Mouse (Mus musculus) liver, embryonic 11.5 days (tissue): ENCODE measurements at regions not wholly inside any gene's neighbourhood (a gene's known extent, or its start where the extent isn't known, plus 50 kb on each side); places are given as distances from the start of the nearest gene placed in this dataset.

Experiments used
- ATAC-seq: fragments of 200-750 bp; cut with Nextera tagmentation; replicated peaks from 2 replicates; pipeline ENCODE4 v1.8.0; 2017; ENCODE audit warnings: moderate number of reproducible peaks, mild to moderate bottlenecking, moderate TSS enrichment, moderate library complexity; ENCODE audit not compliant: low FRiP score
- DNase-seq: peaks from one replicate; pipeline ENCODE4 v3.0.0-alpha.2; 2017; ENCODE audit warnings: low spot score
- H3K27ac ChIP-seq: fragments of 300-500 bp; sonication (generic); 2 replicates; pipeline ENCODE4 v1.5.1; 2014; ENCODE audit warnings: mild to moderate bottlenecking, low read depth, low read length, control low read depth
- H3K27me3 ChIP-seq: fragments of 300-500 bp; sonication (generic); replicated peaks from 2 replicates; pipeline ENCODE4 v1.6.1; 2014; ENCODE audit warnings: low read length, mixed read lengths; ENCODE audit not compliant: control insufficient read depth, insufficient read depth
- H3K36me3 ChIP-seq: fragments of 300-500 bp; sonication (generic); 2 replicates; pipeline ENCODE4 v1.6.1; 2014; ENCODE audit warnings: mild to moderate bottlenecking, low read length, moderate library complexity, mixed read lengths; ENCODE audit not compliant: control insufficient read depth, insufficient read depth
- H3K4me1 ChIP-seq: fragments of 300-500 bp; sonication (generic); replicated peaks from 2 replicates; pipeline ENCODE4 v1.6.1; 2014; ENCODE audit warnings: low read length, mixed read lengths; ENCODE audit not compliant: control insufficient read depth, insufficient read depth
- H3K4me2 ChIP-seq: fragments of 300-500 bp; sonication (generic); 2 replicates; pipeline ENCODE4 v1.6.1; 2014; ENCODE audit warnings: mild to moderate bottlenecking, control low read depth, moderate library complexity
- H3K4me3 ChIP-seq: fragments of 300-500 bp; sonication (generic); 2 replicates; pipeline ENCODE4 v1.5.1; 2014; ENCODE audit warnings: low read depth, low read length, control low read depth
- H3K9ac ChIP-seq: fragments of 300-500 bp; sonication (generic); 2 replicates; pipeline ENCODE4 v1.6.1; 2014; ENCODE audit warnings: low read depth, low read length, control low read depth
- H3K9me3 ChIP-seq: fragments of 300-500 bp; sonication (generic); 2 replicates; pipeline ENCODE4 v1.6.1; 2016; ENCODE audit warnings: low read length, inconsistent platforms, mixed read lengths; ENCODE audit not compliant: control insufficient read depth
- WGBS: fragments of 180-500 bp; shearing (Covaris S2); extraction: QIAGEN DNeasy Blood & Tissue Kit; methylation state at CpG from one replicate; pipeline ENCODE4 v1.1.7; 2014; 5-methylcytosine and 5-hydroxymethylcytosine counted together

GRCm38 (mm10) chr7:136792131-136792530 lies 102.3 kb upstream of the Mgmt start:
- Histone ChIP-seq H3K36me3 (no peaks in the 10 kb centered on the region), H3K27me3 (no peaks in the 10 kb centered on the region), H3K9ac (no peak overlapping the region), H3K27ac (no peak overlapping the region), H3K4me3 (no peak overlapping the region), H3K4me2 (no peak overlapping the region), H3K9me3 (no peaks in the 10 kb centered on the region), H3K4me1 (no peaks in the 10 kb centered on the region)
- 72% methylated on average over 5 of the region's 5 CpGs for WGBS
- DNase-seq: no peak
- no peak for ATAC-seq

GRCm38 (mm10) chr7:136796415-136796814 lies 98.0 kb upstream of the Mgmt start:
- H3K9me3 ChIP-seq: no peaks in the 10 kb centered on the region
- no peak overlapping the region for H3K27ac ChIP-seq
- no peak for ATAC-seq
- no peak for DNase-seq
- H3K9ac ChIP-seq: no peak overlapping the region
- no peak overlapping the region for H3K4me3 ChIP-seq
- 0 out of 2 replicates have a peak, but pooled peaks cover 2% of the 10 kb centered on the region for H3K4me1 ChIP-seq
- H3K36me3 ChIP-seq: no peaks in the 10 kb centered on the region
- H3K27me3 ChIP-seq: no peaks in the 10 kb centered on the region
- no peak overlapping the region for H3K4me2 ChIP-seq

GRCm38 (mm10) chr7:136797780-136798435 lies 96.5 kb upstream of the Mgmt start:
- no peak for DNase-seq
- no peaks in the 10 kb centered on the region for H3K36me3 ChIP-seq
- ATAC-seq: no peak

GRCm38 (mm10) chr7:136798605-136799004 lies 95.8 kb upstream of the Mgmt start:
- Histone ChIP-seq H3K27ac (no peak overlapping the region), H3K4me1 (0 out of 2 replicates have a peak, but pooled peaks cover 2% of the 10 kb centered on the region), H3K27me3 (no peaks in the 10 kb centered on the region), H3K4me2 (no peak overlapping the region), H3K36me3 (no peaks in the 10 kb centered on the region), H3K4me3 (no peak overlapping the region), H3K9me3 (no peaks in the 10 kb centered on the region), H3K9ac (no peak overlapping the region)
- DNase-seq (no peak), ATAC-seq (no peak)
- WGBS: 67% methylated on average over 3 of the region's 3 CpGs

More at GRCm38 (mm10) chr7:136797780-136798435, 96.5 kb upstream of the Mgmt start:
- Histone ChIP-seq H3K27me3 (no peaks in the 10 kb centered on the region), H3K9me3 (no peaks in the 10 kb centered on the region), H3K4me1 (0 out of 2 replicates have a peak, but pooled peaks cover 2% of the 10 kb centered on the region), H3K27ac (no peak overlapping the region), H3K4me3 (no peak overlapping the region), H3K4me2 (no peak overlapping the region), H3K9ac (no peak overlapping the region)
- WGBS: 57% methylated on average over 11 of the region's 11 CpGs

GRCm38 (mm10) chr7:136807101-136807500 lies 87.3 kb upstream of the Mgmt start:
- ATAC-seq: no peak
- Histone ChIP-seq H3K36me3 (no peaks in the 10 kb centered on the region), H3K4me1 (no peaks in the 10 kb centered on the region), H3K9ac (no peak overlapping the region), H3K27ac (no peak overlapping the region), H3K4me2 (no peak overlapping the region), H3K4me3 (no peak overlapping the region), H3K27me3 (no peaks in the 10 kb centered on the region), H3K9me3 (no peaks in the 10 kb centered on the region)
- DNase-seq: no peak
- WGBS: 85% methylated on average over 6 of the region's 6 CpGs

GRCm38 (mm10) chr7:136807968-136808367 lies 86.4 kb upstream of the Mgmt start:
- no peaks in the 10 kb centered on the region for H3K36me3 ChIP-seq
- no peaks in the 10 kb centered on the region for H3K4me1 ChIP-seq
- DNase-seq: no peak
- no peaks in the 10 kb centered on the region for H3K9me3 ChIP-seq
- ATAC-seq: no peak
- no peak overlapping the region for H3K4me3 ChIP-seq
- no peak overlapping the region for H3K9ac ChIP-seq
- H3K27ac ChIP-seq: no peak overlapping the region
- no peaks in the 10 kb centered on the region for H3K27me3 ChIP-seq
- no peak overlapping the region for H3K4me2 ChIP-seq

- no peaks in the 10 kb centered on the region for H3K36me3 ChIP-seq
- no peaks in the 10 kb centered on the region for H3K27me3 ChIP-seq
- H3K4me3 ChIP-seq: no peak overlapping the region
- ATAC-seq (no peak), DNase-seq (no peak)
- H3K9me3 ChIP-seq: no peaks in the 10 kb centered on the region
- 82% methylated on average over 8 of the region's 8 CpGs for WGBS
- no peak overlapping the region for H3K9ac ChIP-seq
- no peaks in the 10 kb centered on the region for H3K4me1 ChIP-seq
- H3K27ac ChIP-seq: no peak overlapping the region
- H3K4me2 ChIP-seq: no peak overlapping the region
Observed at GRCm38 (mm10) chr7:136809576-136809975, 84.8 kb upstream of the Mgmt start.

- WGBS: 69% methylated on average over 9 of the region's 9 CpGs
- H3K4me3 ChIP-seq: no peak overlapping the region
- H3K27ac ChIP-seq: no peak overlapping the region
- H3K9ac ChIP-seq: no peak overlapping the region
- DNase-seq (no peak), ATAC-seq (no peak)
- H3K27me3 ChIP-seq: no peaks in the 10 kb centered on the region
- H3K36me3 ChIP-seq: no peaks in the 10 kb centered on the region
- no peaks in the 10 kb centered on the region for H3K9me3 ChIP-seq
- no peak overlapping the region for H3K4me2 ChIP-seq
- no peaks in the 10 kb centered on the region for H3K4me1 ChIP-seq
Observed at GRCm38 (mm10) chr7:136813691-136814325, 80.6 kb upstream of the Mgmt start.

- Histone ChIP-seq H3K27me3 (no peaks in the 10 kb centered on the region), H3K4me2 (no peak overlapping the region), H3K36me3 (no peaks in the 10 kb centered on the region), H3K9ac (no peak overlapping the region), H3K4me3 (no peak overlapping the region), H3K27ac (no peak overlapping the region), H3K4me1 (no peaks in the 10 kb centered on the region), H3K9me3 (no peaks in the 10 kb centered on the region)
- WGBS: 73% methylated on average over 6 of the region's 6 CpGs
- ATAC-seq (no peak), DNase-seq (no peak)
Observed at GRCm38 (mm10) chr7:136814751-136815150, 79.7 kb upstream of the Mgmt start.
